Mouse (Mus musculus) lung, embryonic 16.5 days (tissue): Measurements from ENCODE around the gene Troap. TPM values are rescaled to one million over a fixed set of nuclear protein-coding genes. Genes with fewer than 3 reads are reported as not detected.

Source experiments
- ATAC-seq: fragments of 200-750 bp; cut with Nextera tagmentation; 2 replicates; pipeline ENCODE4 v1.8.0; 2017; ENCODE audit warnings: low read depth, mild to moderate bottlenecking, moderate library complexity
- H3K27ac ChIP-seq: fragments of 300-500 bp; sonication (generic); 2 replicates; pipeline ENCODE4 v1.5.1; 2014; ENCODE audit warnings: mild to moderate bottlenecking, control low read depth, low read length
- H3K27me3 ChIP-seq: fragments of 300-500 bp; sonication (generic); 2 replicates; pipeline ENCODE4 v1.6.1; 2014; ENCODE audit warnings: low read depth, low read length, mixed read lengths; ENCODE audit not compliant: control insufficient read depth, insufficient read depth
- H3K36me3 ChIP-seq: fragments of 300-500 bp; sonication (generic); 2 replicates; pipeline ENCODE4 v1.6.1; 2014; ENCODE audit warnings: low read length; ENCODE audit not compliant: control insufficient read depth, insufficient read depth
- H3K4me1 ChIP-seq: fragments of 300-500 bp; sonication (generic); replicated peaks from 2 replicates; pipeline ENCODE4 v1.6.1; 2014; ENCODE audit warnings: low read length, mixed read lengths; ENCODE audit not compliant: control insufficient read depth, insufficient read depth
- H3K4me2 ChIP-seq: fragments of 300-500 bp; sonication (generic); 2 replicates; pipeline ENCODE4 v1.6.1; 2014; ENCODE audit warnings: low read depth, low read length, control low read depth
- H3K4me3 ChIP-seq: fragments of 300-500 bp; sonication (generic); 2 replicates; pipeline ENCODE4 v1.5.1; 2014; ENCODE audit warnings: mild to moderate bottlenecking, low read length, control low read depth
- H3K9ac ChIP-seq: fragments of 300-500 bp; sonication (generic); 2 replicates; pipeline ENCODE4 v1.6.1; 2014; ENCODE audit warnings: low read length, control low read depth
- H3K9me3 ChIP-seq: fragments of 300-500 bp; sonication (generic); 2 replicates; pipeline ENCODE4 v1.6.1; 2016; ENCODE audit warnings: low read length; ENCODE audit not compliant: control insufficient read depth
- WGBS: fragments of 180-500 bp; shearing (Covaris S2); extraction: QIAGEN DNeasy Blood & Tissue Kit; methylation state at CpG from one replicate; pipeline ENCODE4 v1.1.7; 2014; 5-methylcytosine and 5-hydroxymethylcytosine counted together
- polyA plus RNA-seq: library from polyadenylated mRNA; unstranded; fragments of >200 nt; fragmentation: Nextera tagmentation; extraction: Ambion mirVana; gene quantifications from 2 replicates; pipeline ENCODE4 v1.2.1, GENCODE M21; 2015

Troap gene
- polyA plus RNA-seq, 1 experiment from 2014 or later = 39.5 TPM

GRCm38 (mm10) chr15:99116539-99116938 is 42.2 kb downstream of the Troap start:
- H3K27ac ChIP-seq = no peak overlapping the region
- no peaks in the 10 kb centered on the region for H3K36me3 ChIP-seq
- H3K4me3 ChIP-seq = no peak overlapping the region
- no peak for ATAC-seq
- no peak overlapping the region for H3K9ac ChIP-seq
- H3K27me3 ChIP-seq = no peaks in the 10 kb centered on the region
- WGBS = 38% methylated on average over 11 of the region's 11 CpGs
- H3K4me1 ChIP-seq = 0 out of 2 replicates have a peak, but pooled peaks cover 3% of the 10 kb centered on the region
- H3K9me3 ChIP-seq = no peaks in the 10 kb centered on the region
- H3K4me2 ChIP-seq = no peak overlapping the region

- Histone ChIP-seq H3K27ac (no peak overlapping the region), H3K9ac (no peak overlapping the region; the same call in 1 of the 2 replicates), H3K36me3 (no peaks in the 10 kb centered on the region), H3K4me1 (peaks cover 5% of the 10 kb centered on the region), H3K27me3 (no peaks in the 10 kb centered on the region), H3K4me3 (no peak overlapping the region), H3K9me3 (no peaks in the 10 kb centered on the region), H3K4me2 (no peak overlapping the region)
- no peak for ATAC-seq
- WGBS = 8% methylated on average over 11 of the region's 11 CpGs
Observed at GRCm38 (mm10) chr15:99120814-99121213, 46.4 kb downstream of the Troap start.

DNA sequence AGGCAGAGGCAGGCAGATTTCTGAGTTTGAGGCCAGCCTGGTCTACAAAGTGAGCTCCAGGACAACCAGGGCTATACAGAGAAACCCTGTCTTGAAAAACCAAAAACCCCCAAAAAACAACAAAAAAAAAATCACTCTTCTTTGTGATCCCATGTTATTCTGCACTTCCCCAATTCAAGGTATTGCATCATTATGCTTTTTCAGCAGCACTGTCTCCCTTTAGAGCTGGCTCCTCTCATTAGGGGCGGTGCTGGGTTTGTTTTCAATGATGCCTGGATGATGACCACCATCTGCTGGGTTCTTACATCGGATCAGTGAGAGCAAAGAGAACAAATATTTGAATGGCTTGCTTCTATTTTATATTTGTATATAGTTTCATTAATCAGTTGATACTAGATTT is 48.3 kb downstream of the Troap start:
- Histone ChIP-seq H3K36me3 (no peaks in the 10 kb centered on the region), H3K4me2 (no peak overlapping the region), H3K9me3 (no peaks in the 10 kb centered on the region), H3K27ac (no peak overlapping the region), H3K4me1 (peaks cover 5% of the 10 kb centered on the region), H3K9ac (no peak overlapping the region), H3K27me3 (no peaks in the 10 kb centered on the region), H3K4me3 (no peak overlapping the region)
- ATAC-seq = no peak
- 55% methylated on average over 2 of the region's 2 CpGs for WGBS

DNA sequence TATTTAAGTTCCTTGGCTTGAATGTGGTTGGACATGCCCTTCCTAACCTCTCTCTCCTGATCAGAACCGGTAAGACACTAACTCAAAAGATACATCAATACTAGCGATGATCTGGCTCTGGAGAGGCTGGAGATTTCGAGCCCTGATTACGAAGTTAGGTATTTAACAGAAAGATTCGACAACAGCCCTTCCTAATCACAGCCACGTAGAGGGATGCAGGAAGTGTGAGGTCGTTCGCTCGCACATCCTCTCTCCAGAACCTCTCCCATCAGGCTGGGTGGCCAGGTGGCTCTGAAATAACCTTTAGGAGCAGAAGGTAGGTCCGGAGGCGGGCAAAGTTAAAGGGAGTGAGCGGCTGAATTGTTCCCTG is 51.3 kb downstream of the Troap start, which contains the start of gene Spats2:
Gene Spats2, plus strand, starts transcription at position 206 of the 370 bp plus-strand sequence.
- Histone ChIP-seq H3K9ac (peak within 1 kb of the TSS; percentile 97), H3K27ac (peak within 1 kb of the TSS; percentile 92), H3K4me2 (peak within 1 kb of the TSS; percentile 85), H3K9me3 (no peaks in the 10 kb centered on the region), H3K36me3 (no peaks in the 10 kb centered on the region), H3K27me3 (no peaks in the 10 kb centered on the region), H3K4me3 (peak within 1 kb of the TSS; percentile 81), H3K4me1 (peaks cover 21% of the 10 kb centered on the region)
- ATAC-seq = no peak
- under 1% methylated on average over 12 of the region's 12 CpGs for WGBS

- Histone ChIP-seq H3K4me1 (peaks cover 21% of the 10 kb centered on the region), H3K36me3 (no peaks in the 10 kb centered on the region), H3K9ac (peak overlapping the region; percentile 97), H3K4me3 (peak overlapping the region; percentile 81), H3K27me3 (no peaks in the 10 kb centered on the region), H3K27ac (peak overlapping the region; percentile 92), H3K4me2 (peak overlapping the region; percentile 85), H3K9me3 (no peaks in the 10 kb centered on the region)
- peak; percentile 93 for ATAC-seq
- 0% methylated on average over 84 of the region's 115 CpGs for WGBS
Observed at GRCm38 (mm10) chr15:99126081-99126815, 51.9 kb downstream of the Troap start.

- under 1% methylated on average over 35 of the region's 35 CpGs for WGBS
- no peaks in the 10 kb centered on the region for H3K36me3 ChIP-seq
- no peaks in the 10 kb centered on the region for H3K9me3 ChIP-seq
- peak; percentile 11 for ATAC-seq
- peaks cover 21% of the 10 kb centered on the region for H3K4me1 ChIP-seq
- H3K27ac ChIP-seq = peak overlapping the region; percentile 92
- H3K4me3 ChIP-seq = peak overlapping the region; percentile 81
- H3K4me2 ChIP-seq = peak overlapping the region; percentile 85
- H3K9ac ChIP-seq = peak overlapping the region; percentile 97
- H3K27me3 ChIP-seq = no peaks in the 10 kb centered on the region
Observed at GRCm38 (mm10) chr15:99126816-99127365, 52.5 kb downstream of the Troap start.

DNA sequence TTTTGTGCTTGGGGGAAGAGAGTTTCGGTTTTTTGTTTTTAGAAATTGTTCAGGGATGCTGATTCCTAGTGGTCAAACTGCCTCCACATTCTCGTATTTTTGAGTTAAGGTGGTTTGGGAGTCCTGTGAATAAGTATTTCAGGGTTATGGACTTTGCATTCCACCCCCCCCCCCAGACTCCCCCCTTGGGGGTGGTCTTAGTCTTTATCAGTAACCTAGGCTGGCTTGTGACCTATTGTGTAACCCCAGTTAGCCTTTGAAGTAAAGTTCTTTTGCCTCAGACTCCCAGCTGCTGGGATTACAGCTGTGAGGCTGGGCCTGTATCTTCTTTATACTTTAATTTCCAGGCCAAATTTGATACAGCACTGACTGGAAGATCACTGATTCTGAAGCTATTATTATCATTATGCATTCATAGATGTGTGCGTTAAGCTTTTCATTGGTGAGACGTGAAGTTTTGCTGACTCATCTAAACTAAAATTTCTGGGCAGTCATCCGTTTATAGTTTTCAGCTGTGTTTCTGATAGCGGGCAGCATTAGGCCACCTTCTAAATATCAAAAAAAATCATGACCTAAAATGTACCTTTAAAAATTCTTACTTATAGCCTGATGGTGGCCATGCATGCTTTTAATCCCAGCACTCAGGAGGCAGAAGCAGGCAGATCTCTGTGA is 53.6 kb downstream of the Troap start:
- Histone ChIP-seq H3K4me2 (peak overlapping the region; percentile 85), H3K27ac (no peak overlapping the region), H3K27me3 (no peaks in the 10 kb centered on the region), H3K4me3 (peak overlapping the region; percentile 81; the same call in 1 of the 2 replicates), H3K9ac (0 out of 2 replicates have a peak overlapping the region, but pooled peaks have one; percentile 17), H3K4me1 (peaks cover 21% of the 10 kb centered on the region), H3K36me3 (no peaks in the 10 kb centered on the region), H3K9me3 (no peaks in the 10 kb centered on the region)
- 64% methylated on average over 6 of the region's 6 CpGs for WGBS
- no peak for ATAC-seq

GRCm38 (mm10) chr15:99129441-99129840 is 55.1 kb downstream of the Troap start:
- no peaks in the 10 kb centered on the region for H3K36me3 ChIP-seq
- no peak for ATAC-seq
- no peaks in the 10 kb centered on the region for H3K27me3 ChIP-seq
- no peak overlapping the region for H3K4me2 ChIP-seq
- H3K4me1 ChIP-seq = peaks cover 21% of the 10 kb centered on the region
- H3K9ac ChIP-seq = no peak overlapping the region
- no peak overlapping the region for H3K27ac ChIP-seq
- no peak overlapping the region for H3K4me3 ChIP-seq
- 72% methylated on average over 11 of the region's 11 CpGs for WGBS
- H3K9me3 ChIP-seq = no peaks in the 10 kb centered on the region
